Mouse (Mus musculus) liver, embryonic 16.5 days (tissue): ENCODE measurements around the gene Susd3. TPM values are rescaled to one million over a fixed set of nuclear protein-coding genes. Genes with fewer than 3 reads are reported as not detected.

Experiments
- ATAC-seq: fragments of 200-750 bp; cut with Nextera tagmentation; 2 replicates; pipeline ENCODE4 v1.8.0; 2017; ENCODE audit warnings: low read depth, mild to moderate bottlenecking, moderate number of reproducible peaks, moderate library complexity
- H3K27ac ChIP-seq: fragments of 300-500 bp; sonication (generic); 2 replicates; pipeline ENCODE4 v1.5.1; 2014; ENCODE audit warnings: mild to moderate bottlenecking, low read length
- H3K27me3 ChIP-seq: fragments of 300-500 bp; sonication (generic); 2 replicates; pipeline ENCODE4 v1.6.1; 2014; ENCODE audit warnings: low read depth, low read length, mixed read lengths; ENCODE audit not compliant: control insufficient read depth, insufficient read depth
- H3K36me3 ChIP-seq: fragments of 300-500 bp; sonication (generic); 2 replicates; pipeline ENCODE4 v1.6.1; 2014; ENCODE audit warnings: mild to moderate bottlenecking; ENCODE audit not compliant: control insufficient read depth, insufficient read depth
- H3K4me1 ChIP-seq: fragments of 300-500 bp; sonication (generic); 2 replicates; pipeline ENCODE4 v1.6.1; 2014; ENCODE audit warnings: low read depth, low read length, mixed read lengths; ENCODE audit not compliant: control insufficient read depth
- H3K4me2 ChIP-seq: fragments of 300-500 bp; sonication (generic); 2 replicates; pipeline ENCODE4 v1.6.1; 2014; ENCODE audit warnings: low read depth, low read length, mixed read lengths
- H3K4me3 ChIP-seq: fragments of 300-500 bp; sonication (generic); 2 replicates; pipeline ENCODE4 v1.5.1; 2014; ENCODE audit warnings: low read depth, mild to moderate bottlenecking, low read length
- H3K9ac ChIP-seq: fragments of 300-500 bp; sonication (generic); 2 replicates; pipeline ENCODE4 v1.6.1; 2014; ENCODE audit warnings: low read depth, low read length
- H3K9me3 ChIP-seq: fragments of 300-500 bp; sonication (generic); replicated peaks from 2 replicates; pipeline ENCODE4 v1.6.1; 2016; ENCODE audit warnings: low read length; ENCODE audit not compliant: control insufficient read depth
- WGBS: fragments of 180-500 bp; shearing (Covaris S2); extraction: QIAGEN DNeasy Blood & Tissue Kit; methylation state at CpG from one replicate; pipeline ENCODE4 v1.1.7; 2014; ENCODE audit not compliant: insufficient replicate concordance; 5-methylcytosine and 5-hydroxymethylcytosine counted together
- polyA plus RNA-seq: library from polyadenylated mRNA; unstranded; fragments of >200 nt; fragmentation: Nextera tagmentation; extraction: Ambion mirVana; gene quantifications from 2 replicates; pipeline ENCODE4 v1.2.1, GENCODE M21; 2015

Gene Susd3
- polyA plus RNA-seq, 1 experiment from 2014 or later, result 2.0 TPM

DNA sequence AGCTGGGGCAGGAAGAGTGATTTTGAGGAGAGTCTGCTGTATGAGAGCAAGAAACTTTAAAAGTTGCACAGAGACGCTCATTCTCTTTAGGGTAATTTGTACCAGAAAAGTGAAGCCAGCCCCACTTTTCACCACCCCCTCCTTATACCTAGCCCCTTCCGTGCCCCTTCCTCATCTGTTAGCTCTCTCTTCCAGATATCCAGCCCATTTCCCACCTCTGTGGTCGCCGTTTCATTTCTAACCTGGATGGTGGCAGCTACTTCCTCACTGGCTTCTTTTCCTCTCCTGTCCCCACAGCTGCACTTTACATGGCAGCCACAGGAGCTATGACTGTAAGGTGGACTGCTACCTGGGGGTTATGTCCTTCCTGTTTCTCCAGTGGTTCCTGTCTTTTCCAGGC lies 29.1 kb downstream of the Susd3 start:
- Histone ChIP-seq H3K9me3 (no peaks in the 10 kb centered on the region), H3K27me3 (no peaks in the 10 kb centered on the region), H3K4me2 (no peak overlapping the region), H3K9ac (no peak overlapping the region), H3K36me3 (no peaks in the 10 kb centered on the region), H3K4me1 (peaks cover 10% of the 10 kb centered on the region), H3K27ac (no peak overlapping the region), H3K4me3 (no peak overlapping the region)
- WGBS, result 59% methylated on average over 4 of the region's 4 CpGs
- no peak for ATAC-seq

DNA sequence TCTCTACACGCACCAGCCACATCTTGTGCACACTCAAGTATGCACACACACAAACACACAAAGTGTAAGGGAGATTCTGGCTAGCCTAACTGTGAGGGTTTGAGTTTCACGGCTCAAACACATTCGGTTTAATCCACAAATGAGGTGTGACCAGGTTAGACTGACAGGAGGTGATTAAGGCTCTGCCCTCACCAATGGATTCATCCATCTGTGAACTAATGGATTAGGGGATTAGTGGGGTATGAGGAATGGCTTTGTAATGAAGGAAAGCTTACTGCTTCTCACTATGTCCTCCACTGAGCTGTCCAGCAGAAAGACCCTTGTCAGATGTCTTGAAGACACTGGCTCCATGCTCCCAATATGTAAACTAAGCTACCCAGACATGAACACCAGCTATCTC lies 29.9 kb downstream of the Susd3 start:
- Histone ChIP-seq H3K36me3 (no peaks in the 10 kb centered on the region), H3K4me3 (no peak overlapping the region), H3K27me3 (no peaks in the 10 kb centered on the region), H3K4me2 (no peak overlapping the region), H3K9me3 (no peaks in the 10 kb centered on the region), H3K9ac (no peak overlapping the region), H3K4me1 (peaks cover 14% of the 10 kb centered on the region), H3K27ac (no peak overlapping the region)
- WGBS, result 64% methylated on average over 3 of the region's 3 CpGs
- no peak for ATAC-seq

DNA sequence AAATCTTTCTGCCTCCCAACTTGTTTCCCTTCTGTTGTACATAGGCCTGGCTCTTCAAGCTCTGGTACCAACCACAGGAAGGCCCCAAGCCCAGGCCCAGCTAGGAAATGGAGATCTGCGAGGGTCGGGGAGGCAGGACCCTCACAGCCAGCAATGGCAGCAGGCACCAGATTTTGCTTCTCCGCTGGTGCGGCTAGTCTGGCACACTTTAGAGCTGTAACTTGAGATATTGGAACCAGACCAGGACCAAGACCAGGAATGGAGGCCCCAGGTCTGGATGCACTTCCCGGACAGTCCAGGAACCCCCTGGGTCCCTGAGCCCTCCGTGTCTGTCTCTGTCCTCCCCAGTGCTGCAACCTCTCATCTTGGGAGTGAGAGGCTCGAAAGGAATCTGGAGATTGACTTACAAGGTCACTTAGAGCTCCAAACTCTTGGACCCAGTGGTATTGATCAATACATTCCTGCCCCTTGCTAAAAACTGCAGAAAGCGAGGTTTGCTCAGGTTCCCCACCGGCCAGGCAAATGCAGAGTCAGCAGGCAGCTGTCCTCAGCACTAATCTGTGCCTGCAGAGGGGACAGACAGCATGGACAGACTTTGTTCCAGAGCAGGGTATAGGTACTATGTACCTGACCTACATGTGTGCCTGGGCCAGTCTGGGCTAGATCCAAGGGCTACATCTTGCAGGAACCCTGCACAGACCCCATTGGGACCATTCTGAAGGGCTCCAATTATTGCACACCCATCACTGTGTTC lies 31.5 kb downstream of the Susd3 start:
- Histone ChIP-seq H3K27me3 (no peaks in the 10 kb centered on the region), H3K9me3 (no peaks in the 10 kb centered on the region), H3K27ac (no peak overlapping the region), H3K9ac (0 out of 2 replicates have a peak overlapping the region, but pooled peaks have one; percentile 10), H3K36me3 (no peaks in the 10 kb centered on the region), H3K4me1 (peaks cover 14% of the 10 kb centered on the region), H3K4me2 (peak overlapping the region; percentile 90; the same call in 1 of the 2 replicates), H3K4me3 (no peak overlapping the region)
- ATAC-seq, result no peak
- WGBS, result 67% methylated on average over 9 of the region's 9 CpGs

DNA sequence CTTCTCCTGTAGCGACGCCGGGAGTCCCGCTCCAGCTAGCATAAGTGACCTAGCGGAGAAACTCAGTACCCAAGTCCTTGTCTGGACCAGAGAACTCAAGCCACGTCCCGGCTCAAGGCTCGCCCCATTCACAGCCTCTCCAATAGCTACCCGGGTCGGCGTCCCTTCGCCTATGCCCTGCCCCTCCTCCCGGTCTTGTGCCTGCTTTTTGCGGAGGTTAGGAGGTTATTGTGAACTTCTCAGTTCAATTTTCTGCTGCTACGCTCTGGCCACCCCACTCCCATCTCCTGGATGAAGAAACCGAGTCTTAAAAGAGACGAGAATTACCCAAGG lies 32.3 kb downstream of the Susd3 start:
- Histone ChIP-seq H3K4me3 (peak overlapping the region; percentile 72), H3K9ac (peak overlapping the region; percentile 64; the same call in 1 of the 2 replicates), H3K4me1 (peaks cover 14% of the 10 kb centered on the region), H3K27me3 (no peaks in the 10 kb centered on the region), H3K4me2 (peak overlapping the region; percentile 90), H3K36me3 (no peaks in the 10 kb centered on the region), H3K27ac (peak overlapping the region; percentile 82), H3K9me3 (no peaks in the 10 kb centered on the region)
- WGBS, result 2% methylated on average over 17 of the region's 17 CpGs
- ATAC-seq, result peak; percentile 53

DNA sequence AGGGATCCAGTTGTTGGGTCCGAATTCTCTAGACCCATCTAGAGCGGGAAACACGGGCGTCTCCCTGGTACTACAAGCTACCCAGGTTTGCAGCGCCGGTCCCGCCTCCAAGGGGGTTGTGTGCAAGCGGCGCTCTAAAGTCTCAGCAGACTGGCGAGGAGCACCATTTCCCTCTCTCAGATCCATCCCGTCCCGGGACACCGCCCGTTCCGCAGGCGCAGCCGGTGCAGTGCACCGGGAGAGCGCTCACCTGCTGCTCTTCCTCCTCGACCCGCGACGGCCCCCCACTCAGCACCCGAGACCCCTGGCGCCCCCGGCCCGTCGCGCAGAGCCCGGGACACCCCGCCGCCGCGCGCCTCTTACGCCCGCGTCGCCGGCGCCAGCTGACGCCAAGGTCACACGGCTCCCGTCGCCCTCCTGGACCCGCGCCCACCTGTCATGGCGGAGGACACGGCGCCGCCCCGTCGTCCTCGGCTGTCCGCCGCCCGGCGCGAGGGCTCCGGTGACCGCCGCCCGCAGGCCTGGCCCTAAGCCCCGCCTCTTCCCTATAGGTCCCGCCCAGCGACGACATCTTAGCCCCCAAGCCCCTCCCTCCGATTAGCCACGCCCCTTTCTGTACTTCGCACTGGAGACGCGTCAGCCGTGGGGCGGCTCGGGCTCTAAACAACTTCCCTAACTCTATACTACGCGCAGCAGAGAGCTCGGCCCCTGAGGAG lies 32.8 kb downstream of the Susd3 start, which contains the start of gene Card19:
TSS of gene Card19 (minus strand) at position 534 of the 716 bp plus-strand sequence.
- Histone ChIP-seq H3K9me3 (no peaks in the 10 kb centered on the region), H3K36me3 (no peaks in the 10 kb centered on the region), H3K4me3 (peak within 1 kb of the TSS; percentile 72), H3K27me3 (no peaks in the 10 kb centered on the region), H3K27ac (peak within 1 kb of the TSS; percentile 82), H3K9ac (peak within 1 kb of the TSS; percentile 73), H3K4me2 (peak within 1 kb of the TSS; percentile 90), H3K4me1 (peaks cover 14% of the 10 kb centered on the region)
- peak; percentile 89 for ATAC-seq
- WGBS, result under 1% methylated on average over 77 of the region's 78 CpGs

DNA sequence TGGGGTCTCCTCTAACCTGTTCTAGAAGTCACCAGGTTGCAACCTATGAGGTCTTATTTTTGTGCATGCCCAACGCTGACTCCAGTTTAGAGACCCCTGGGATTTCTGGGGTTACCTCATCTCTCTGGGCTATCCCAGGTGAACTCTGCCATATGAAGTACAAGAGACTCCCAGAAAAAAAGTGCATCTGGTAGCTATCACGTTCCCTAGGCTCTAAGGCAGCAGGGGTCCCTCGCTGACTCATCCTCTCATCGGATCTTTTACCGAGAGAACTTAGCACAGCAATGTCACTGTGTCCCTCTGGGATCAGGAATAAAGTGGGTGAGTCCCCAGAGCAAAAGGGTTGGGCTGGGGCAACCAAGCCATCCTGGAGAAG lies 33.4 kb downstream of the Susd3 start:
- Histone ChIP-seq H3K4me1 (peaks cover 14% of the 10 kb centered on the region), H3K4me2 (peak overlapping the region; percentile 90), H3K4me3 (peak overlapping the region; percentile 72), H3K27ac (no peak overlapping the region), H3K27me3 (no peaks in the 10 kb centered on the region), H3K36me3 (no peaks in the 10 kb centered on the region), H3K9ac (no peak overlapping the region), H3K9me3 (no peaks in the 10 kb centered on the region)
- no peak for ATAC-seq
- 7% methylated on average over 5 of the region's 5 CpGs for WGBS

DNA sequence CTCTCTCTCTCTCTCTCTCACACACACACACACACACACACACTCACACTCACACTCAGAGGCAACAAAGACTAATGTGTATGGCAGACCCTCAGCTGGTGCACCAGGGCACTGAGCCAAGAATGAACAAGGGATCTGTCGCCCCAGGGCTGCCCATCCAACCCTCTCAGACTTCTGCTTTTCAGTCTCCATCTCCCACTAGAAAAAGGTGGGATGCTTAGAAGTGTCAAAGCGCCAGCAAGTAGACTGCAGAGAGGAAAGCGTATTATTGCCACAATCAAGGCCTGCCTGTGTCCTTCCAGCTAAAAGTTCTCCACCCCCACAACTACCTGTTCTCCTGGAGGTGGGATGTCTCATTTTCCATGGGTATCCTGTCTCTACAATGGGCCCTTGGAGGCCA lies 34.1 kb downstream of the Susd3 start:
- no peak overlapping the region for H3K4me3 ChIP-seq
- H3K36me3 ChIP-seq, result no peaks in the 10 kb centered on the region
- H3K4me1 ChIP-seq, result peaks cover 14% of the 10 kb centered on the region
- no peaks in the 10 kb centered on the region for H3K9me3 ChIP-seq
- no peak overlapping the region for H3K4me2 ChIP-seq
- no peak overlapping the region for H3K9ac ChIP-seq
- no peak for ATAC-seq
- no peak overlapping the region for H3K27ac ChIP-seq
- H3K27me3 ChIP-seq, result no peaks in the 10 kb centered on the region
- WGBS, result 64% methylated on average over 3 of the region's 3 CpGs

DNA sequence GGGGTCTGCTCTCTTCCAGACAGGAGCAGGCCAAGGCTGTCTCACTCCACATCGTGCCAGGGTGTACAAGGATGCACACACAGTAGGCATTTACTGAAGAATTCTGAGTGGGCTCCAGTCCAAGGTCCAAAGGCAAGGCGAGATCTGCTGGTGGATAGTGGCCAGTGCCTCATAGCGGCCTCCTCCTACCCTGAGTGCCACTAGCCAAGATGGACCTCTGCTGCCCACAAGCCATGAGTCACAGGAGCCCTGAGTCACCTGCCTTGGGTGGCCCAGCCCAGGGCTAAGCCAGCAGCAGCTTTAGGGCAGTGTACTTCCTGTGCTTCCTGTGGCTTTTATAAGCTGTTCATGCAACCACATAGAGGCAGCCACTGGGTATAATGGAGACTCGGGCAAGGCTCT lies 35.0 kb downstream of the Susd3 start:
- Histone ChIP-seq H3K27ac (no peak overlapping the region), H3K9me3 (no peaks in the 10 kb centered on the region), H3K9ac (no peak overlapping the region), H3K36me3 (no peaks in the 10 kb centered on the region), H3K4me3 (no peak overlapping the region), H3K4me2 (peak overlapping the region; percentile 11; the same call in 1 of the 2 replicates), H3K27me3 (no peaks in the 10 kb centered on the region), H3K4me1 (peaks cover 14% of the 10 kb centered on the region)
- no peak for ATAC-seq
- 31% methylated on average over 4 of the region's 4 CpGs for WGBS
